Mouse (Mus musculus): ENCODE measurements around the gene Kcnj15. TPM values are rescaled to one million over a fixed set of nuclear protein-coding genes. Genes with fewer than 3 reads are reported as not detected.
A peak's percentile ranks its signal among the peaks of the same experiment; 100 is the strongest.

The Kcnj15 gene
- polyA plus RNA-seq, 1 experiment from 2014 or later = 0.16 TPM

DNA sequence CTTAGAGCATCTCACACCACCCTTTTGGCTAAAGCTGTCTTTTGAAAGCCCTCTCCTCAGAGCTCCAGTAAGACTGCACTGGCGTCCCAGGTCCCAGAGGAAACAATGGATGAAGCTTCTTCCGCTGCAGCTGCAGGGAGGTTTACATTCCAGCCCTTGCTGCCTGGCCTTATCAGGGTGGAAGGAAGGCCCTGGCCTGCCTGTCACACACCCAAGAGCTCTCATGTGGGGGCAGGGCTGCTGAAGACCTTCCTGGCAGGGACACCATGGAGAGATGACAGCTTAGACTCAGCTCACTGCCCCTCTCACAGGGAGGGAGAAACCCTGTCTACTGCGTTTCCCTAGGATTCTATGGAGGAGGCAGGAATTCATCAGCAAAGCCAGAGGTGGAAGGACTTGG, 89.8 kb downstream of the Kcnj15 start:
- H3K27me3 ChIP-seq (ENCODE audit: control insufficient read depth, insufficient read depth, low read length) = no peaks in the 10 kb centered on the region
- H3K4me3 ChIP-seq (ENCODE audit: low read depth, low read length) = no peak overlapping the region
- 2% methylated on average over 3 of the region's 3 CpGs for WGBS
- ATAC-seq (ENCODE audit: low FRiP score) (no peak), DNase-seq (ENCODE audit: low spot score, missing footprints) (peak; percentile 79)
- no peak overlapping the region for H3K27ac ChIP-seq (ENCODE audit: low read depth, low read length)
- no peaks in the 10 kb centered on the region for H3K9me3 ChIP-seq (ENCODE audit: control insufficient read depth, low read length)
- no peaks in the 10 kb centered on the region for H3K36me3 ChIP-seq (ENCODE audit: control insufficient read depth, insufficient read depth, low read length)
- H3K9ac ChIP-seq (ENCODE audit: low read length) = no peak overlapping the region
- H3K4me1 ChIP-seq (ENCODE audit: control insufficient read depth, insufficient read depth, low read length) = no peaks in the 10 kb centered on the region
- no peak overlapping the region for H3K4me2 ChIP-seq

DNA sequence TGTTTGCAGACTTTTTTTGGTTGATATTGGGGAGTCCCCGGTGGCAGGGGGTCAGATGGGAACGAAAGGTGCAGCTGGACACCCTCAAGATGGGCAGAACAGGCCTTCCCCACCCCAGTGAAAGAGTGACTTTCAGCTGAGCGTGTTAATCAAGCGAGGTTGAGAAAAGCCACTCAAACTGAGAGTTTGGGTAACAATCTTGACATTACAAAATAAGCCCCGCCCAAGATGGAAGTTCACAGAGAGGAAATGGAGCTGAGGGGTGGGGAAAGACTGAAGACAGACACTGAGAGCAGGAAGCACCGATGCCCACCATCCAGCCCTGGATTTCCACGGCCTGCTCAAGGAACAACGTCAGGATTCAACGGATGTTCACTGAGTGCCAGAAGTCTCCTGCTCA, 91.2 kb downstream of the Kcnj15 start:
- no peak overlapping the region for H3K4me3 ChIP-seq (ENCODE audit: low read depth, low read length)
- H3K9me3 ChIP-seq (ENCODE audit: control insufficient read depth, low read length) = no peaks in the 10 kb centered on the region
- no peak overlapping the region for H3K27ac ChIP-seq (ENCODE audit: low read depth, low read length)
- 82% methylated on average over 9 of the region's 9 CpGs for WGBS
- H3K4me1 ChIP-seq (ENCODE audit: control insufficient read depth, insufficient read depth, low read length) = no peaks in the 10 kb centered on the region
- H3K9ac ChIP-seq (ENCODE audit: low read length) = no peak overlapping the region
- no peak overlapping the region for H3K4me2 ChIP-seq
- DNase-seq (ENCODE audit: low spot score, missing footprints) = no peak
- ATAC-seq (ENCODE audit: low FRiP score) = no peak
- no peaks in the 10 kb centered on the region for H3K36me3 ChIP-seq (ENCODE audit: control insufficient read depth, insufficient read depth, low read length)
- no peaks in the 10 kb centered on the region for H3K27me3 ChIP-seq (ENCODE audit: control insufficient read depth, insufficient read depth, low read length)

DNA sequence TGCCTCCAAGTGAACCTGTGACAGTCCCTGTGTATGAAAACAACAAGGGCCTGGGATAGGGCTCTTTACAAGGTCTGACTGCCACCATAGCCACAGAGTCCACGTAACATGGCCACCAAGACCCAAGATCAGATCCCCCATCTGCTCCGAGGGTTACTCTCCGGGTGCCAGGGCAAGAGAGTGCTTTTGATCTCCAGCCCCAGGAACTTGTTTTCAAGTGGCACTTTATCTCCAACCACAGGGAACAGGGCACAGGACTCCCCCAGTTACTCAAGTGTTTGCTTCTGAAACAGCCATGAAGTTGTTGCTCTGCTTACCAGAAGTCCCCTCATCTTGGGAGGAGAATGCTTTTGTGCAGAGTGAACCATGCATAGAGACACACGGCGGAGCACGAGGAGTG, 92.0 kb downstream of the Kcnj15 start:
- no peak for ATAC-seq (ENCODE audit: low FRiP score)
- no peaks in the 10 kb centered on the region for H3K27me3 ChIP-seq (ENCODE audit: control insufficient read depth, insufficient read depth, low read length)
- WGBS = 88% methylated on average over 6 of the region's 6 CpGs
- H3K9me3 ChIP-seq (ENCODE audit: control insufficient read depth, low read length) = no peaks in the 10 kb centered on the region
- no peaks in the 10 kb centered on the region for H3K36me3 ChIP-seq (ENCODE audit: control insufficient read depth, insufficient read depth, low read length)
- no peaks in the 10 kb centered on the region for H3K4me1 ChIP-seq (ENCODE audit: control insufficient read depth, insufficient read depth, low read length)
- no peak overlapping the region for H3K4me2 ChIP-seq
- no peak overlapping the region for H3K4me3 ChIP-seq (ENCODE audit: low read depth, low read length)
- no peak overlapping the region for H3K27ac ChIP-seq (ENCODE audit: low read depth, low read length)
- no peak for DNase-seq (ENCODE audit: low spot score, missing footprints)
- H3K9ac ChIP-seq (ENCODE audit: low read length) = no peak overlapping the region

- H3K4me3 ChIP-seq (ENCODE audit: low read depth, low read length) = no peak overlapping the region
- no peaks in the 10 kb centered on the region for H3K4me1 ChIP-seq (ENCODE audit: control insufficient read depth, insufficient read depth, low read length)
- H3K27me3 ChIP-seq (ENCODE audit: control insufficient read depth, insufficient read depth, low read length) = no peaks in the 10 kb centered on the region
- no peak overlapping the region for H3K4me2 ChIP-seq
- no peak overlapping the region for H3K27ac ChIP-seq (ENCODE audit: low read depth, low read length)
- DNase-seq (ENCODE audit: low spot score, missing footprints) (no peak), ATAC-seq (ENCODE audit: low FRiP score) (no peak)
- no peaks in the 10 kb centered on the region for H3K36me3 ChIP-seq (ENCODE audit: control insufficient read depth, insufficient read depth, low read length)
- H3K9ac ChIP-seq (ENCODE audit: low read length) = no peak overlapping the region
- 86% methylated on average over 5 of the region's 5 CpGs for WGBS
- no peaks in the 10 kb centered on the region for H3K9me3 ChIP-seq (ENCODE audit: control insufficient read depth, low read length)
These were observed 92.4 kb downstream of the Kcnj15 start for GRCm38 (mm10) chr16:95349745-95350144.

All from midbrain, embryonic 11.5 days (tissue).